Comparison of ENCODE assay signal across 10 mouse cellular contexts in the genomic region with DNA sequence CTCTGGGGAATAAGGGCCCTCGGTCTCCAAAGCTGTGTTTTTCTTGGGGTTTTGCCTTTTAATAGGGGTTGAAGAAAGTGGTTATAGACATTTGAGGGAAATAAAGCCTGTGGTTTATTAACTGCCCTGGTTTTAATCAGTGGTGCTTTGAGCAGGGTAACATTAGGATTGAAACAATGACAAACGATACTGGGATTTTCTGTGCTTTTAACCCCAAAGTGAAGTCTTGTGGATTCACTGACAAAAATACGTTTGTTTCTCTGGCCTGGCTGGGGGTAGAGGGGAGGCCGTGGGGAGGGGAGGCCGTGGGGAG.
DNase-seq lines count a peak whose midpoint lies in the region; ATAC-seq lines count a peak whose summit lies in the region.
"Had no signal": no experiment of that assay in that cellular context is flagged by ENCODE, and none has a peak within 500 bp of the region (broad histone marks: within the 10 kb centered on the region; RNA-seq: fewer than 3 reads in every experiment).

No protein-coding gene starts in this region.

- peaks cover 15% of the 10 kb centered on the region for H3K4me1 ChIP-seq in hindbrain, embryonic 12.5 days
- H3K4me1 ChIP-seq in hindbrain, embryonic 14.5 days (replicated peaks; ENCODE audit: control insufficient read depth, insufficient read depth, low read length), result peaks cover 4% of the 10 kb centered on the region; the same call in 1 of the 2 replicates
- peaks cover 40% of the 10 kb centered on the region for H3K4me1 ChIP-seq in embryonic facial prominence, embryonic 12.5 days
- H3K4me1 ChIP-seq in limb, embryonic 12.5 days (replicated peaks), result peaks cover 51% of the 10 kb centered on the region
- H3K4me1 ChIP-seq: liver, embryonic 15.5 days had no signal

- H3K4me2 ChIP-seq in hindbrain, embryonic 12.5 days (replicated peaks), result no peak overlapping the region
- H3K4me2 ChIP-seq in hindbrain, embryonic 14.5 days (replicated peaks), result no peak overlapping the region
- H3K4me2 ChIP-seq in embryonic facial prominence, embryonic 12.5 days (replicated peaks), result no peak overlapping the region
- H3K4me2 ChIP-seq in limb, embryonic 12.5 days, result peak overlapping the region; percentile 33
- H3K4me2 ChIP-seq: liver, embryonic 15.5 days had no signal

- H3K9ac ChIP-seq in hindbrain, embryonic 12.5 days, result no peak overlapping the region
- no peak overlapping the region for H3K9ac ChIP-seq in hindbrain, embryonic 14.5 days
- H3K9ac ChIP-seq in embryonic facial prominence, embryonic 12.5 days, result no peak overlapping the region
- no peak overlapping the region for H3K9ac ChIP-seq in limb, embryonic 12.5 days (replicated peaks)
- H3K9ac ChIP-seq: liver, embryonic 15.5 days had no signal

- WGBS in hindbrain, embryonic 12.5 days, result 31% methylated on average over 5 of the region's 5 CpGs
- WGBS in hindbrain, embryonic 14.5 days, result 26% methylated on average over 5 of the region's 5 CpGs
- WGBS in embryonic facial prominence, embryonic 12.5 days, result 13% methylated on average over 5 of the region's 5 CpGs
- WGBS in limb, embryonic 12.5 days, result 6% methylated on average over 5 of the region's 5 CpGs

- peak; percentile 30 for DNase-seq in embryo, embryonic 11 days
- DNase-seq in embryo, embryonic 9.5 days (ENCODE audit: extremely low spot score), result no peak
- no peak for DNase-seq in hindbrain, embryonic 14.5 days (ENCODE audit: low spot score)
- no peak for DNase-seq in layer of hippocampus, adult 8-10 months (ENCODE audit: low spot score in 2 of 2)
- DNase-seq: cerebellum, adult 9-11 months had no signal

- peak overlapping the region; percentile 66 for H3K27ac ChIP-seq in hindbrain, embryonic 12.5 days
- no peak overlapping the region for H3K27ac ChIP-seq in hindbrain, embryonic 14.5 days
- peak overlapping the region; percentile 87 for H3K27ac ChIP-seq in embryonic facial prominence, embryonic 12.5 days
- H3K27ac ChIP-seq in limb, embryonic 12.5 days, result peak overlapping the region; percentile 94
- H3K27ac ChIP-seq: liver, embryonic 15.5 days had no signal

- H3K36me3 ChIP-seq in hindbrain, embryonic 12.5 days, result no peaks in the 10 kb centered on the region
- no peaks in the 10 kb centered on the region for H3K36me3 ChIP-seq in hindbrain, embryonic 14.5 days (replicated peaks; ENCODE audit: control insufficient read depth, insufficient read depth)
- H3K36me3 ChIP-seq in embryonic facial prominence, embryonic 12.5 days, result no peaks in the 10 kb centered on the region
- H3K36me3 ChIP-seq in limb, embryonic 12.5 days, result no peaks in the 10 kb centered on the region
- H3K36me3 ChIP-seq: liver, embryonic 15.5 days had no signal

- no peak overlapping the region for H3K4me3 ChIP-seq in hindbrain, embryonic 12.5 days
- H3K4me3 ChIP-seq in hindbrain, embryonic 14.5 days (replicated peaks; ENCODE audit: low read length), result no peak overlapping the region
- no peak overlapping the region for H3K4me3 ChIP-seq in embryonic facial prominence, embryonic 12.5 days
- no peak overlapping the region for H3K4me3 ChIP-seq in limb, embryonic 12.5 days (replicated peaks)
- H3K4me3 ChIP-seq: liver, embryonic 15.5 days had no signal

- H3K9me3 ChIP-seq in hindbrain, embryonic 12.5 days (replicated peaks), result no peaks in the 10 kb centered on the region
- no peaks in the 10 kb centered on the region for H3K9me3 ChIP-seq in hindbrain, embryonic 14.5 days (ENCODE audit: control insufficient read depth, low read length)
- H3K9me3 ChIP-seq in embryonic facial prominence, embryonic 12.5 days, result no peaks in the 10 kb centered on the region
- H3K9me3 ChIP-seq in limb, embryonic 12.5 days, result no peaks in the 10 kb centered on the region
- H3K9me3 ChIP-seq: liver, embryonic 15.5 days had no signal

- no peak for ATAC-seq in hindbrain, embryonic 12.5 days (ENCODE audit: low FRiP score)
- no peak for ATAC-seq in hindbrain, embryonic 14.5 days (ENCODE audit: low FRiP score)
- 0 out of 2 replicates have a peak, but pooled peaks have one; percentile 7 for ATAC-seq in embryonic facial prominence, embryonic 12.5 days (ENCODE audit: insufficient number of reproducible peaks, insufficient read depth, low FRiP score, low TSS enrichment)
- peak; percentile 72; the same call in 1 of the 2 replicates for ATAC-seq in limb, embryonic 12.5 days (ENCODE audit: insufficient number of reproducible peaks, insufficient read depth, low FRiP score, low TSS enrichment, low read depth)
- ATAC-seq in megakaryocyte, adult 5-6 weeks (ENCODE audit: poor library complexity, severe bottlenecking), result no peak

- no peaks in the 10 kb centered on the region for H3K27me3 ChIP-seq in hindbrain, embryonic 12.5 days
- H3K27me3 ChIP-seq in hindbrain, embryonic 14.5 days (ENCODE audit: control insufficient read depth, insufficient read depth, low read length), result no peaks in the 10 kb centered on the region
- H3K27me3 ChIP-seq in embryonic facial prominence, embryonic 12.5 days, result no peaks in the 10 kb centered on the region
- H3K27me3 ChIP-seq in limb, embryonic 12.5 days, result no peaks in the 10 kb centered on the region
- H3K27me3 ChIP-seq: liver, embryonic 15.5 days had no signal

Comparison
In these comparisons a context has a peak if more than half of its experiments do, and no peak if none do; other contexts are left out.
1. ATAC-seq: peak in embryonic facial prominence, embryonic 12.5 days (single experiment) and limb, embryonic 12.5 days (single experiment); none in hindbrain, embryonic 12.5 days (single experiment), hindbrain, embryonic 14.5 days (single experiment) and megakaryocyte, adult 5-6 weeks (single experiment).